Mouse (Mus musculus) hindbrain, embryonic 11.5 days (tissue): ENCODE measurements at regions not wholly inside any gene's neighbourhood (a gene's known extent, or its start where the extent isn't known, plus 50 kb on each side); places are given as distances from the start of the nearest gene placed in this dataset.

ENCODE experiments used
- ATAC-seq: fragments of 200-750 bp; cut with Nextera tagmentation; 2 replicates; pipeline ENCODE4 v1.8.0; 2017; ENCODE audit warnings: mild to moderate bottlenecking, moderate TSS enrichment, moderate library complexity; ENCODE audit not compliant: low FRiP score
- DNase-seq: peaks from one replicate; pipeline ENCODE4 v3.0.0-alpha.2; 2015; ENCODE audit warnings: low spot score
- H3K27ac ChIP-seq: fragments of 300-500 bp; sonication (generic); 2 replicates; pipeline ENCODE4 v1.5.1; 2014; ENCODE audit warnings: mild to moderate bottlenecking, low read depth, low read length
- H3K27me3 ChIP-seq: fragments of 300-500 bp; sonication (generic); 2 replicates; pipeline ENCODE4 v1.6.1; 2014; ENCODE audit warnings: mild to moderate bottlenecking, low read length, moderate library complexity, mixed read lengths; ENCODE audit not compliant: control insufficient read depth, insufficient read depth
- H3K36me3 ChIP-seq: fragments of 300-500 bp; sonication (generic); 2 replicates; pipeline ENCODE4 v1.6.1; 2014; ENCODE audit warnings: mild to moderate bottlenecking, low read length, moderate library complexity, mixed read lengths; ENCODE audit not compliant: control insufficient read depth, insufficient read depth
- H3K4me1 ChIP-seq: fragments of 300-500 bp; sonication (generic); replicated peaks from 2 replicates; pipeline ENCODE4 v1.6.1; 2014; ENCODE audit warnings: low read length, mixed read lengths; ENCODE audit not compliant: control insufficient read depth, insufficient read depth
- H3K4me2 ChIP-seq: fragments of 300-500 bp; sonication (generic); replicated peaks from 2 replicates; pipeline ENCODE4 v1.6.1; 2014; ENCODE audit warnings: mild to moderate bottlenecking, low read depth, low read length
- H3K4me3 ChIP-seq: fragments of 300-500 bp; sonication (generic); 2 replicates; pipeline ENCODE4 v1.5.1; 2014; ENCODE audit warnings: low read depth, low read length
- H3K9ac ChIP-seq: fragments of 300-500 bp; sonication (generic); 2 replicates; pipeline ENCODE4 v1.6.1; 2014; ENCODE audit warnings: low read depth, low read length
- H3K9me3 ChIP-seq: fragments of 300-500 bp; sonication (generic); 2 replicates; pipeline ENCODE4 v1.6.1; 2016; ENCODE audit warnings: low read length; ENCODE audit not compliant: control insufficient read depth
- WGBS: fragments of 180-500 bp; shearing (Covaris S2); extraction: QIAGEN DNeasy Blood & Tissue Kit; methylation state at CpG from one replicate; pipeline ENCODE4 v1.1.7; 2014; 5-methylcytosine and 5-hydroxymethylcytosine counted together

- no peak overlapping the region for H3K27ac ChIP-seq
- no peaks in the 10 kb centered on the region for H3K27me3 ChIP-seq
- H3K4me3 ChIP-seq, result no peak overlapping the region
- WGBS, result 89% methylated on average over 4 of the region's 4 CpGs
- H3K36me3 ChIP-seq, result no peaks in the 10 kb centered on the region
- DNase-seq (no peak), ATAC-seq (no peak)
- no peaks in the 10 kb centered on the region for H3K4me1 ChIP-seq
- no peak overlapping the region for H3K4me2 ChIP-seq
- H3K9ac ChIP-seq, result no peak overlapping the region
- no peaks in the 10 kb centered on the region for H3K9me3 ChIP-seq
Measured at GRCm38 (mm10) chr8:102500751-102501150, 284.7 kb downstream of the Cdh11 start.

GRCm38 (mm10) chr8:102500202-102500601 is 285.2 kb downstream of the Cdh11 start:
- ATAC-seq (no peak), DNase-seq (no peak)
- H3K9ac ChIP-seq, result no peak overlapping the region
- no peak overlapping the region for H3K27ac ChIP-seq
- no peaks in the 10 kb centered on the region for H3K9me3 ChIP-seq
- H3K4me3 ChIP-seq, result no peak overlapping the region
- H3K4me2 ChIP-seq, result no peak overlapping the region
- H3K4me1 ChIP-seq, result no peaks in the 10 kb centered on the region
- H3K36me3 ChIP-seq, result no peaks in the 10 kb centered on the region
- no peaks in the 10 kb centered on the region for H3K27me3 ChIP-seq
- WGBS, result 79% methylated on average over 3 of the region's 3 CpGs

- H3K4me3 ChIP-seq, result no peak overlapping the region
- 53% methylated on average over 4 of the region's 4 CpGs for WGBS
- H3K36me3 ChIP-seq, result no peaks in the 10 kb centered on the region
- H3K4me1 ChIP-seq, result no peaks in the 10 kb centered on the region
- no peaks in the 10 kb centered on the region for H3K9me3 ChIP-seq
- no peak for ATAC-seq
- H3K27me3 ChIP-seq, result no peaks in the 10 kb centered on the region
- no peak for DNase-seq
- H3K4me2 ChIP-seq, result no peak overlapping the region
- no peak overlapping the region for H3K9ac ChIP-seq
- no peak overlapping the region for H3K27ac ChIP-seq
Measured at GRCm38 (mm10) chr8:102499091-102499490, 286.4 kb downstream of the Cdh11 start.

- Histone ChIP-seq H3K4me3 (no peak overlapping the region), H3K27me3 (no peaks in the 10 kb centered on the region), H3K4me2 (no peak overlapping the region), H3K9me3 (no peaks in the 10 kb centered on the region), H3K27ac (no peak overlapping the region), H3K36me3 (no peaks in the 10 kb centered on the region), H3K4me1 (no peaks in the 10 kb centered on the region), H3K9ac (no peak overlapping the region)
- 82% methylated on average over 5 of the region's 5 CpGs for WGBS
- ATAC-seq (no peak), DNase-seq (no peak)
Measured at GRCm38 (mm10) chr8:102497160-102497559, 288.3 kb downstream of the Cdh11 start.

- DNase-seq, result no peak
Measured at GRCm38 (mm10) chr8:102496698-102497097, 288.7 kb downstream of the Cdh11 start.

GRCm38 (mm10) chr8:102496021-102496420 is 289.4 kb downstream of the Cdh11 start:
- Histone ChIP-seq H3K9me3 (no peaks in the 10 kb centered on the region), H3K4me1 (no peaks in the 10 kb centered on the region), H3K4me2 (no peak overlapping the region), H3K4me3 (no peak overlapping the region), H3K9ac (no peak overlapping the region), H3K36me3 (no peaks in the 10 kb centered on the region), H3K27ac (no peak overlapping the region), H3K27me3 (no peaks in the 10 kb centered on the region)
- WGBS, result 70% methylated on average over 1 of the region's 1 CpGs
- ATAC-seq (no peak), DNase-seq (no peak)

More at GRCm38 (mm10) chr8:102496698-102497097, 288.7 kb downstream of the Cdh11 start:
- H3K27ac ChIP-seq, result no peak overlapping the region
- ATAC-seq, result no peak
- H3K9ac ChIP-seq, result no peak overlapping the region
- H3K4me2 ChIP-seq, result no peak overlapping the region
- no peaks in the 10 kb centered on the region for H3K27me3 ChIP-seq
- H3K4me3 ChIP-seq, result no peak overlapping the region
- no peaks in the 10 kb centered on the region for H3K36me3 ChIP-seq
- H3K9me3 ChIP-seq, result no peaks in the 10 kb centered on the region
- no peaks in the 10 kb centered on the region for H3K4me1 ChIP-seq

GRCm38 (mm10) chr8:102491015-102491414 is 294.4 kb downstream of the Cdh11 start:
- H3K27ac ChIP-seq, result no peak overlapping the region
- no peak for ATAC-seq
- DNase-seq, result no peak
- H3K4me2 ChIP-seq, result no peak overlapping the region
- H3K36me3 ChIP-seq, result no peaks in the 10 kb centered on the region
- H3K4me3 ChIP-seq, result no peak overlapping the region
- no peaks in the 10 kb centered on the region for H3K27me3 ChIP-seq
- H3K9me3 ChIP-seq, result no peaks in the 10 kb centered on the region
- H3K4me1 ChIP-seq, result no peaks in the 10 kb centered on the region
- no peak overlapping the region for H3K9ac ChIP-seq

- Histone ChIP-seq H3K4me3 (no peak overlapping the region), H3K4me2 (no peak overlapping the region), H3K27ac (no peak overlapping the region), H3K27me3 (no peaks in the 10 kb centered on the region), H3K36me3 (no peaks in the 10 kb centered on the region), H3K9ac (no peak overlapping the region), H3K9me3 (no peaks in the 10 kb centered on the region), H3K4me1 (no peaks in the 10 kb centered on the region)
- DNase-seq (no peak), ATAC-seq (no peak)
- 90% methylated on average over 1 of the region's 1 CpGs for WGBS
Measured at GRCm38 (mm10) chr8:102488284-102488683, 297.2 kb downstream of the Cdh11 start.

GRCm38 (mm10) chr8:102487796-102488195 is 297.6 kb downstream of the Cdh11 start:
- ATAC-seq (no peak), DNase-seq (no peak)
- no peaks in the 10 kb centered on the region for H3K27me3 ChIP-seq
- H3K4me3 ChIP-seq, result no peak overlapping the region
- H3K4me2 ChIP-seq, result no peak overlapping the region
- 83% methylated on average over 6 of the region's 6 CpGs for WGBS
- no peaks in the 10 kb centered on the region for H3K4me1 ChIP-seq
- H3K36me3 ChIP-seq, result no peaks in the 10 kb centered on the region
- no peaks in the 10 kb centered on the region for H3K9me3 ChIP-seq
- no peak overlapping the region for H3K27ac ChIP-seq
- H3K9ac ChIP-seq, result no peak overlapping the region
